Mouse (Mus musculus) liver, adult 2 months (tissue): Measurements from ENCODE around the gene Prickle2.

Experiments used
- CTCF ChIP-seq: fragments of 200-500 bp; IDR thresholded peaks from 2 replicates; pipeline ENCODE4 v1.5.1; 2011; ENCODE audit warnings: low read depth, low read length, control low read depth
- POLR2A ChIP-seq: fragments of 200-500 bp; IDR thresholded peaks from 2 replicates; pipeline ENCODE4 v1.6.1; 2011; ENCODE audit warnings: low read length, control low read depth; ENCODE audit not compliant: insufficient read depth; ENCODE audit errors: extremely low read depth

- TF ChIP-seq CTCF (no peak), POLR2A (no peak)
Measured at GRCm38 (mm10) chr6:92705353-92706144, 406 bp downstream of the Prickle2 start.
